Mouse (Mus musculus) intestine, embryonic 16.5 days (tissue): ENCODE measurements around the gene Arpp21. TPM values are rescaled to one million over a fixed set of nuclear protein-coding genes. Genes with fewer than 3 reads are reported as not detected.
A peak's percentile ranks its signal among the peaks of the same experiment; 100 is the strongest.

ENCODE experiments used
- ATAC-seq: fragments of 200-750 bp; cut with Nextera tagmentation; 2 replicates; pipeline ENCODE4 v1.8.0; 2017; ENCODE audit warnings: moderate TSS enrichment, moderate library complexity
- H3K27ac ChIP-seq: fragments of 300-500 bp; sonication (generic); 2 replicates; pipeline ENCODE4 v1.5.1; 2014; ENCODE audit warnings: mild to moderate bottlenecking, low read length
- H3K27me3 ChIP-seq: fragments of 300-500 bp; sonication (generic); replicated peaks from 2 replicates; pipeline ENCODE4 v1.6.1; 2014; ENCODE audit warnings: low read length, control low read depth, mixed read lengths; ENCODE audit not compliant: control insufficient read depth, insufficient read depth
- H3K36me3 ChIP-seq: fragments of 300-500 bp; sonication (generic); 2 replicates; pipeline ENCODE4 v1.6.1; 2014; ENCODE audit warnings: low read length, control low read depth; ENCODE audit not compliant: control insufficient read depth, insufficient read depth
- H3K4me1 ChIP-seq: fragments of 300-500 bp; sonication (generic); 2 replicates; pipeline ENCODE4 v1.6.1; 2014; ENCODE audit warnings: low read length, control low read depth, mixed read lengths; ENCODE audit not compliant: control insufficient read depth, insufficient read depth
- H3K4me2 ChIP-seq: fragments of 300-500 bp; sonication (generic); 2 replicates; pipeline ENCODE4 v1.6.1; 2014; ENCODE audit warnings: low read depth, low read length, control low read depth
- H3K4me3 ChIP-seq: fragments of 300-500 bp; sonication (generic); 2 replicates; pipeline ENCODE4 v1.5.1; 2014; ENCODE audit warnings: mild to moderate bottlenecking, low read length
- H3K9ac ChIP-seq: fragments of 300-500 bp; sonication (generic); 2 replicates; pipeline ENCODE4 v1.6.1; 2014; ENCODE audit warnings: low read depth, low read length
- H3K9me3 ChIP-seq: fragments of 300-500 bp; sonication (generic); 2 replicates; pipeline ENCODE4 v1.6.1; 2016; ENCODE audit warnings: low read length, control low read depth; ENCODE audit not compliant: control insufficient read depth
- WGBS: fragments of 180-500 bp; shearing (Covaris S2); extraction: QIAGEN DNeasy Blood & Tissue Kit; methylation state at CpG from one replicate; pipeline ENCODE4 v1.1.7; 2014; 5-methylcytosine and 5-hydroxymethylcytosine counted together
- polyA plus RNA-seq: library from polyadenylated mRNA; unstranded; fragments of >200 nt; fragmentation: Nextera tagmentation; extraction: Ambion mirVana; gene quantifications from 2 replicates; pipeline ENCODE4 v1.2.1, GENCODE M21; 2015

Gene Arpp21
- polyA plus RNA-seq: 0.73 and 0.98 TPM in 2 replicates

DNA sequence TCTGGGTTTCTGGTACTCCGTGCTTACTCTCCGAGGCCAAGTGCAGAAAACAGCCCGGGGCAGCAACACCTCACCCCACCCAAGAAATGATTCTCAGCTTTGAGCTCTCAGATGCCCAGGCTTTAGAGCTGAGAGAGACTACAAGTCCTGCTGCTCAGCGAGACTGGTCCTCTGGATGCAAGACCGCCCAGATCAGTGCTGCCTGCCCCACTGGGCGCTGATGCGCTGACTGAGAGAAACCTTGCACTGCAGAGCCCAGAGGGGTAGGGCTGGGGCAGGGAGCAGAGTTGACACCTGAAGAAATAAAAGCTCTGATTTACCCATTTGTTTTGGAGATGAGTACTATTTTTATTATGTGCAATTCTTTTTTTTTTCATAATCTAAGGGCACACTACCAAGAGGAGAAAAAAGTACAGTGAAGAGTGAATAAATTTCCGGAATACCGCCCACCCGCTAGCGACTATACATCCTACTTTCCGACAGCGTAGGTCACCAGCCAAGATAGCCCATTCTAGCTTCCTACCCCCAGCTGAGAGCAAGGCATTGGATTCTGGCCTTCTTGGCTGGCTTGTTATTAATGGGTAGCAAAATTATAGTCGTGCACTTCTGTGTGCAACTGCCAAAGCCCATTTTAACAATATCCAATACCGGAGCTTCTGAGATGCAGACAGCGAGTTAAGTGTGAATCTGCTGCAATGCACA, at the start of gene Arpp21:
Gene Arpp21 (minus strand): TSS at position 243 of the 702 bp plus-strand sequence.
- 20% methylated on average over 16 of the region's 16 CpGs for WGBS
- Histone ChIP-seq H3K9ac (no peak within 1 kb of the TSS), H3K27ac (no peak within 1 kb of the TSS), H3K4me3 (peak within 1 kb of the TSS; percentile 36), H3K27me3 (peaks cover 40% of the 10 kb centered on the region), H3K9me3 (no peaks in the 10 kb centered on the region), H3K36me3 (no peaks in the 10 kb centered on the region), H3K4me2 (peak within 1 kb of the TSS; percentile 52), H3K4me1 (peaks cover 4% of the 10 kb centered on the region; the same call in 1 of the 2 replicates)
- no peak for ATAC-seq

DNA sequence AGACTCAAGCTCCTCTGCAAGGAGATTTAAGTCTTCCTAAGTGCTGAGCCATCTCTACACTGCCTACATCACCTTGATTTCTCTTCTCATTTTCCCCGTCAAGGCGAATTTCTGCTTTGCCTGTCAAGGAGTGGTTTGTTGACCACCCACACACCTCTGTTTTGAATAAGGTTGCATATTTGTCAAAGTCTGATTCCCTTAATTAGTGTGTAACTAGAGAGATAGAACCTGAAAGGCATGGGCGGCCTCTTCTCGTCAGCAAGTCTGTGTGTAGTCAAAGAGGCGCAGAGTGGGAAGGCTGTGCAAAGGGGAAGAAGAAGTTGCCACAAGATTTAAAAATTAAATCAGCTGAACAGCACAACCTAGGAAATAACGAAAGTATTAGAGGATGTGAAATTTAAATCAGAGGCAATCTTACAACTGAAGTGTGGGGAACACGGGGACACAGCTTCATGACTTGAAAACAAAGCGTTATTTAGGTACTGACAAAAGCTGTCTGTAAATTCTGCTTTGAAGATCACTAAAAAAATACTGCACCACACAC, 36.8 kb upstream of the Arpp21 start:
- no peaks in the 10 kb centered on the region for H3K27me3 ChIP-seq
- no peak overlapping the region for H3K27ac ChIP-seq
- H3K9ac ChIP-seq: no peak overlapping the region
- no peak overlapping the region for H3K4me2 ChIP-seq
- ATAC-seq: no peak
- no peaks in the 10 kb centered on the region for H3K4me1 ChIP-seq
- 81% methylated on average over 8 of the region's 8 CpGs for WGBS
- H3K4me3 ChIP-seq: no peak overlapping the region
- no peaks in the 10 kb centered on the region for H3K36me3 ChIP-seq
- H3K9me3 ChIP-seq: no peaks in the 10 kb centered on the region

DNA sequence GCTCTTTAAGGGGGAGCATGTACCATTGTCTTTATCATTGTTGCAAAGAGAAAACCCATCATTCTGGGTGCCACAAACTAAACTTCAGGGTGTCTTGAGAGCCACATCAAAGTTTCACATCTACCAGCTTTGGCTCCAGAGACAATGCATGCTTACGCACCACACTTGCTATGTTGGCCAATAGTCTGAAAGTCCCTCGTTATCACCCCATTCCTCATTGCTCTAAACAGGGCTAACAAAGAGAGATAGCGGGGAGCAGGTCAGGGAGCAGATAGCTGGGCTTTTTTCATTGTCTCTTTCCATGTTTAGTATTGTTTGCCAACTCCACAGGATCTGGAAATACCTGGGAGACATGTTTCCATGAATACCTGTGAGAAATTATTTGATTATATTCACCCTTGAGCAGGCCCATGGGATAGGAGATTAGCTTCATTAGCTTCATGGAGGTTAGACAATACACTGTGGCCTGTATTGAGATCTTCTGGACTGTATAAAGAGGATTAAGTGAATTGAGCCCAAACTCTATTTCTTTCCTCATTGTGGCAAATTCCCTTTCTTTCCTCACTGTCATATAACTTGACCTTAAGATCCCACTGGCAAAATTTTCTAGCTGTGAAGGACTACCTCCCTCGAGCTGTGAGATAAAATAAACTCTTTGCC, 29.4 kb upstream of the Arpp21 start:
- H3K27ac ChIP-seq: no peak overlapping the region
- no peak overlapping the region for H3K9ac ChIP-seq
- no peak overlapping the region for H3K4me2 ChIP-seq
- H3K4me1 ChIP-seq: no peaks in the 10 kb centered on the region
- H3K4me3 ChIP-seq: no peak overlapping the region
- H3K9me3 ChIP-seq: no peaks in the 10 kb centered on the region
- H3K27me3 ChIP-seq: no peaks in the 10 kb centered on the region
- no peaks in the 10 kb centered on the region for H3K36me3 ChIP-seq
- ATAC-seq: no peak
- WGBS: 69% methylated on average over 4 of the region's 4 CpGs

DNA sequence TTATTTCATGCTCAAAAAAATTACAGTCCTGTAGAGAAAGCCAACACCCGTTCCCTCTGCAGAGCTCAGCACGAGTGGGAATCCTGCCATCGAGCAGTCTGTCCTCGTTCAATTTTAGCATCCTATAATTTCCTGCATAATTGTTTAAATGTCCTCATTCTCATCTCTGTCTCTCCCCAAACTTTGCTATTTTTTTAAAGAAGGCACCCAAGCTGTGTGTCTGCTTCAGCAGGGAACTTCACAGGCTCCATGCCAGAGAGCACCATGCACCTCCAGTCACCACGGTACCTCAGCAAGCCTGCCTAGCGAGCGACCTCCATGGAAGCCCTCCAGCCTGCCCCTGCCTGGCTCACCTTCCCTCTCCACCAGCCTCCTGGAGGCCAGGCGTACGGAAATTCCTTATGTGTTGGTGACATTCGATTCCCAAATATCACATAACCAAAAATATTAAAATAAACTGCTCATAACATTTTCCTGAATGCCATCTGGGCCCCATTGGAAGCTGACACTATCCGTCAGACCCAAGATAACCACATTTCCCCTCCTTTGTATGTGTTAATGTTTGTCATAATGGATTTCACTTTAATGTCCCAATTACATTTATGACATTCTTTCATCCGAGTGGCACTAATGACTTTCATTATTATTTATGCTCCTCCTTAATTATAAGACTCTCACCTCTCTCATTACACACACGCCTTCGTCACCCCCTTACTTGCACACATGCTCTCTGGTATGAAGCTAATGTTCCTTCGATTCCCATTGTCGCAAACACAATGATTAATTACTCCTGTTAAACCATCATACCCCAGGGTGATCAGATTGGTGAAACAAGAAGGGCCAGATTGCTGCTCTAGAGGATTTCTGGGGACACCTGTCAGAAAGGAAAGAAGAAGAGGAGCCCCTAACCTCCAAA, 26.5 kb upstream of the Arpp21 start:
- Histone ChIP-seq H3K27ac (no peak overlapping the region), H3K4me2 (no peak overlapping the region), H3K9me3 (no peaks in the 10 kb centered on the region), H3K4me1 (no peaks in the 10 kb centered on the region), H3K9ac (no peak overlapping the region), H3K4me3 (no peak overlapping the region), H3K27me3 (no peaks in the 10 kb centered on the region), H3K36me3 (no peaks in the 10 kb centered on the region)
- WGBS: 85% methylated on average over 16 of the region's 16 CpGs
- ATAC-seq: no peak

DNA sequence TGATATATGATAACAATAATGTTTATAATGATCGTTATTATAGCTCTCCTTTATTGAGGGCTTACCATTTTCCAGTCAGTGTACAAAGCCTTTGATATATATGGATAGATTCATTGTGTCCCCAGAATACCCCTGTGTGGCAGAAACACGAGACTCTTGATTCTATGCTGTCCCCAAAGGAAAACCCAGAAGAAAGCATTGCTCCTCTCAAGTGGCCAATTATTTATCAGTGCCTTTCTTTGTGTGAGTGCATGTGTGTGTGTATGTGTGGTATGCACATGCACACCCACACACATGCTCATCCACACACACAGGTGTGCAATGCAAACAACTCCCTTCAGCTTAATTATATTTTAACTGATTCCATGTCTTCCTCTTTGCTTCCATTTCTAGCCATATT, 25.8 kb upstream of the Arpp21 start:
- H3K9me3 ChIP-seq: no peaks in the 10 kb centered on the region
- H3K4me1 ChIP-seq: no peaks in the 10 kb centered on the region
- no peaks in the 10 kb centered on the region for H3K27me3 ChIP-seq
- no peak overlapping the region for H3K4me2 ChIP-seq
- ATAC-seq: no peak
- WGBS: 85% methylated on average over 2 of the region's 2 CpGs
- H3K4me3 ChIP-seq: no peak overlapping the region
- H3K36me3 ChIP-seq: no peaks in the 10 kb centered on the region
- no peak overlapping the region for H3K27ac ChIP-seq
- H3K9ac ChIP-seq: no peak overlapping the region

DNA sequence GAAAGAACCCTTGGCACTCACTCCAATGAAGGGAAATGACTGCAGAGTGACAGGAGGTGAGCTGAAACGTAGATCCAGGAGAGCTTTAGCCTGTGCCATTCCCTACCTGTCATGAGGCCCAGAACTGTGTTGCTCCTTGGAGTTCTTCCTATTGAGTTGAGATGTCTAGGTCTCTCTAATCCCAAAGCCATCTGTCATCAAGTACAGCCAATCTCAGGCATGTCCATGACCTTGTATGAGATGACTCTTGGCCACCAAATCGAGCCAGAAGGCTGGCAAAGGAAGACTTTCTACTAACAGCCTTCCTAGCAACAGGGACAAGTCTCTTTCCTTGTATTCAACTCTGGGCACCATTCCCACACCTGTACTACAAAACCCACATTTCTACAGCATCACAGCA, 25.0 kb upstream of the Arpp21 start:
- Histone ChIP-seq H3K4me3 (no peak overlapping the region), H3K36me3 (no peaks in the 10 kb centered on the region), H3K27me3 (no peaks in the 10 kb centered on the region), H3K9me3 (no peaks in the 10 kb centered on the region), H3K9ac (no peak overlapping the region), H3K27ac (no peak overlapping the region), H3K4me1 (no peaks in the 10 kb centered on the region), H3K4me2 (no peak overlapping the region)
- 64% methylated on average over 2 of the region's 2 CpGs for WGBS
- ATAC-seq: no peak

DNA sequence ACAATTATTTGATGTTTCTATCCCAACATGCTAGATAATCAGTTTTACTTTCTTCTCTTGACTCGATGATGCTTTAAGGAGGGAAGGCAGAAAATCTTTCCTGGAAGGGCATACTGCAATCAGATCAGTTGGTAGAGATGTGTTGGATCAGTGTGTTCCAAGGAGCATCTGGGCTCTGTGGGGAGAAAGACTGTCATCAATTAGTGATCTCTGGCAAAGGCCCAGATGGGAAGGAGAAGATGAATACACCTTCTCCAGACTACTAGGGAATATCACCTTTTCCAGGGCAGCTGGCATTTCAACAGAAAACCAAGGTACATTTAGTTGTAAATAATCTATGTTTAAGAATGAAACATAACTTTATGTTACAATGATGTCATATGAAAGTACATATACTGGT, 22.8 kb upstream of the Arpp21 start:
- Histone ChIP-seq H3K4me3 (no peak overlapping the region), H3K27ac (no peak overlapping the region), H3K4me1 (no peaks in the 10 kb centered on the region), H3K9me3 (no peaks in the 10 kb centered on the region), H3K27me3 (no peaks in the 10 kb centered on the region), H3K36me3 (no peaks in the 10 kb centered on the region), H3K4me2 (no peak overlapping the region), H3K9ac (no peak overlapping the region)
- 71% methylated on average over 1 of the region's 1 CpGs for WGBS
- no peak for ATAC-seq

GRCm38 (mm10) chr9:112255971-112256370, 20.2 kb upstream of the Arpp21 start:
- Histone ChIP-seq H3K4me1 (no peaks in the 10 kb centered on the region), H3K4me3 (no peak overlapping the region), H3K4me2 (no peak overlapping the region), H3K27me3 (no peaks in the 10 kb centered on the region), H3K27ac (no peak overlapping the region), H3K9me3 (no peaks in the 10 kb centered on the region), H3K36me3 (no peaks in the 10 kb centered on the region), H3K9ac (no peak overlapping the region)
- WGBS: 77% methylated on average over 2 of the region's 2 CpGs
- no peak for ATAC-seq

DNA sequence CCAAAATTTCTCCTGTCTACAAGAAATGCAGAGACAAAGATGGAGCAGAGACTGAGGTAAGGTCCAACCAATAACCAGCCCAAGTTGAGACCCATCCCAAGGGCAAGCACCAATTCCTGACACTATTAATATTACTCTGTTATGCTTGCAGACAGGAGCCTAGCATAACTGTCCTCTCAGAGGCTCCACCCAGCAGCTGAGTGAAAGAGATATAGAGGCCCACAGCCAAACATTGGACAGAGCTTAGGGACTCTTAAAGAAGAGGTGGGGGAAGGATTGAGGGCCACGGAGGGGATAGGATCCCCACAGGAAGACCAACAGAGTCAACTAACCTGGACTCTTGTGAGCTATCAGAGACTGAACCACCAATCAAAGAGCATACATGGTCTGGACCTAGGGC, 18.0 kb upstream of the Arpp21 start:
- 85% methylated on average over 1 of the region's 1 CpGs for WGBS
- H3K4me1 ChIP-seq: no peaks in the 10 kb centered on the region
- no peak overlapping the region for H3K9ac ChIP-seq
- no peak overlapping the region for H3K4me3 ChIP-seq
- no peak overlapping the region for H3K4me2 ChIP-seq
- H3K9me3 ChIP-seq: no peaks in the 10 kb centered on the region
- H3K27ac ChIP-seq: no peak overlapping the region
- H3K27me3 ChIP-seq: no peaks in the 10 kb centered on the region
- no peaks in the 10 kb centered on the region for H3K36me3 ChIP-seq
- ATAC-seq: no peak
